Mouse (Mus musculus) ES-E14 (cell line): ENCODE data around the gene Ghr.

Source experiments
- CHD2 ChIP-seq: IDR thresholded peaks from 2 replicates; pipeline ENCODE4 v1.6.1; 2014; ENCODE audit warnings: mild to moderate bottlenecking, low read depth, low read length, inconsistent platforms
- HCFC1 ChIP-seq: IDR thresholded peaks from 2 replicates; pipeline ENCODE4 v1.6.1; 2012; ENCODE audit warnings: low read length, inconsistent platforms, borderline replicate concordance; ENCODE audit not compliant: insufficient read depth
- MAFK ChIP-seq: IDR thresholded peaks from 2 replicates; pipeline ENCODE4 v1.6.1; 2014; ENCODE audit warnings: mild to moderate bottlenecking, low read depth, low read length, inconsistent platforms; ENCODE audit not compliant: insufficient read depth
- ZNF384 ChIP-seq: IDR thresholded peaks from 2 replicates; pipeline ENCODE4 v1.6.1; 2012; ENCODE audit warnings: low read depth, low read length, inconsistent platforms

DNA sequence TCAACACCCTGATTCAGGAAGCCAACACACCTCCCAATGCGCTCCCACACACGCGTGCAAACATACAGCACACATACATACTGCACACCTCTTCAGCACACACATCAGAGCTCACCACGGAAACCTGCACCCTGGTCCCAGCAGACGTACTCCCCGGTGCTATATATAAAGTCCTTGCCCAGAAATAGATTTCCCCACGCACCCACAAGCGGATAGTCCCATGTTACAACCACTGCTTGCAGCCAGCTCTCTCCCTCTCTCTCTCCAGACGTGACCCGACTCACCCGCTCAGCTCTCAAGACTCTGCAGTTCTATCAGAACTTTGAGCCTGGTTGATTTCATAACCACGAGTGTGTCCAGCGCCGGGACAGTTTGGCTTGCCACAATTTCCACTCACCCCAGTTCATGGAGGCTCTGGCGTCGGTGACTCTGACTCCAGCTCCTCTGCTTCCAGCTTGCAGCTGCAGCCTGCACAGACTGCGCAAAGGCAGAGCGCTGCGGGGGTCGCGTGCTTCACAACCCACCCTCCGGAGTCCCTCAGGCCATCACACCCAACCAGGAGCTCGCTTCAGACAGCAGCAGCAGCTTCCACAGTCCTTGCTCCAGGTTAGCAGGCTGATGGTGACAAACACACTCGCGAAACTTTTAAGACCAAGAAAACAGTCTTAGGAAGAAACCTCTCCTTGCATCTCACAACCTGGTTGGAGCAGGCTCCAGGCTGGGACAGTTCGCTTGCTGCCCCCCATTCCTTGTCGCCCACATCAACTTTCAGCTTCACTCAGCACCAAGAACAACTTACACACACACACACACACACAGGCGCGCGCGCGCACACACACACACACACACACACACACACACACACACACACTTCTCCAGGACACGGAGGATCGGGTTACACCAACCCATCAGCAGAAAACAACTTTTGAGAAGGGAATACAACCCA lies 1.2 kb downstream of the Ghr start:
- TF ChIP-seq HCFC1 = no peak
- no peak for TF ChIP-seq CHD2
- TF ChIP-seq ZNF384 = no peak
- no peak for TF ChIP-seq MAFK
